Mouse (Mus musculus): ENCODE measurements around the gene Col5a3. TPM values are rescaled to one million over a fixed set of nuclear protein-coding genes. Genes with fewer than 3 reads are reported as not detected.
"Not testable (repeated sequence)": the region's sequence is repeated elsewhere in the genome, so short reads cannot be mapped to it uniquely, and the experiment has no call there.

Col5a3 gene
- total RNA-seq (2021): 10 to 100 TPM; 55.2 to 69.0 TPM
- long read RNA-seq, experiment 1, full-length matches to known transcripts: 13 of 77 reads
- long read RNA-seq, experiment 1, partial matches to known transcripts: 52 of 77 reads
- long read RNA-seq, experiment 1, other reads (novel, unspliced or antisense): 12 of 77 reads
- long read RNA-seq, experiment 2, full-length matches to known transcripts: 23 of 88 reads
- long read RNA-seq, experiment 2, partial matches to known transcripts: 52 of 88 reads
- long read RNA-seq, experiment 2, other reads (novel, unspliced or antisense): 13 of 88 reads

- intact Hi-C loops (cut with DNase I; ENCODE audit: low total_unique reads): no loop called here
- peak; percentile 89 for DNase-seq
Observed at GRCm38 (mm10) chr9:20814521-20815272, at the start of gene Col5a3. Col5a3 (minus strand) TSS chr9:20815067.

- intact Hi-C loops (cut with DNase I; ENCODE audit: low total_unique reads): no loop called here
- DNase-seq: no peak
Observed at GRCm38 (mm10) chr9:20862225-20862624, 47.4 kb upstream of the Col5a3 start.

GRCm38 (mm10) chr9:20861821-20862220 lies 47.0 kb upstream of the Col5a3 start:
- intact Hi-C loops (cut with DNase I; ENCODE audit: low total_unique reads): no loop called here
- DNase-seq: peak; percentile 21

- intact Hi-C loops (cut with DNase I; ENCODE audit: low total_unique reads): no loop called here
- DNase-seq: no peak
Observed at GRCm38 (mm10) chr9:20859926-20860325, 45.1 kb upstream of the Col5a3 start.

GRCm38 (mm10) chr9:20857131-20857530 lies 42.3 kb upstream of the Col5a3 start:
- intact Hi-C loops (cut with DNase I; ENCODE audit: low total_unique reads): no loop called here
- no peak for DNase-seq

GRCm38 (mm10) chr9:20850179-20850578 lies 35.3 kb upstream of the Col5a3 start:
- intact Hi-C loops (cut with DNase I; ENCODE audit: low total_unique reads): no loop called here
- no peak for DNase-seq

GRCm38 (mm10) chr9:20842670-20843069 lies 27.8 kb upstream of the Col5a3 start:
- no peak for DNase-seq

GRCm38 (mm10) chr9:20842211-20842610 lies 27.3 kb upstream of the Col5a3 start:
- intact Hi-C loops (cut with DNase I; ENCODE audit: low total_unique reads): no loop called here
- DNase-seq: no peak

More at GRCm38 (mm10) chr9:20842670-20843069, 27.8 kb upstream of the Col5a3 start:
- intact Hi-C loops (cut with DNase I; ENCODE audit: low total_unique reads): no loop called here

GRCm38 (mm10) chr9:20838931-20839330 lies 24.1 kb upstream of the Col5a3 start:
- no peak for DNase-seq
- intact Hi-C loops (cut with DNase I; ENCODE audit: low total_unique reads): no loop called here

GRCm38 (mm10) chr9:20837184-20837947 lies 22.5 kb upstream of the Col5a3 start:
- no peak for DNase-seq
- intact Hi-C loops (cut with DNase I; ENCODE audit: low total_unique reads): no loop called here

GRCm38 (mm10) chr9:20835431-20835954 lies 20.6 kb upstream of the Col5a3 start:
- intact Hi-C loops (cut with DNase I; ENCODE audit: low total_unique reads); DNase-seq: not testable (repeated sequence)

GRCm38 (mm10) chr9:20834881-20835280 lies 20.0 kb upstream of the Col5a3 start:
- intact Hi-C loops (cut with DNase I; ENCODE audit: low total_unique reads): no loop called here
- DNase-seq: no peak

- intact Hi-C loops (cut with DNase I; ENCODE audit: low total_unique reads): no loop called here
Observed at GRCm38 (mm10) chr9:20830901-20831643, 16.2 kb upstream of the Col5a3 start.

GRCm38 (mm10) chr9:20828127-20828526 lies 13.3 kb upstream of the Col5a3 start:
- intact Hi-C loops (cut with DNase I; ENCODE audit: low total_unique reads): loop anchor here (2.0 kb wide), 1 partner anchor 85 kb away; no protein-coding TSS in a partner anchor

More at GRCm38 (mm10) chr9:20830901-20831643, 16.2 kb upstream of the Col5a3 start:
- DNase-seq: peak; percentile 98

GRCm38 (mm10) chr9:20825781-20826180 lies 10.9 kb upstream of the Col5a3 start:
- intact Hi-C loops (cut with DNase I; ENCODE audit: low total_unique reads): no loop called here
- DNase-seq: peak; percentile 58

More at GRCm38 (mm10) chr9:20828127-20828526, 13.3 kb upstream of the Col5a3 start:
- no peak for DNase-seq

- intact Hi-C loops (cut with DNase I; ENCODE audit: low total_unique reads): no loop called here
Observed at GRCm38 (mm10) chr9:20822821-20823220, 8.0 kb upstream of the Col5a3 start.

GRCm38 (mm10) chr9:20820001-20820400 lies 5.1 kb upstream of the Col5a3 start:
- intact Hi-C loops (cut with DNase I; ENCODE audit: low total_unique reads): no loop called here
- DNase-seq: no peak

More at GRCm38 (mm10) chr9:20822821-20823220, 8.0 kb upstream of the Col5a3 start:
- DNase-seq: no peak

GRCm38 (mm10) chr9:20818236-20818635 lies 3.4 kb upstream of the Col5a3 start, which contains the start of gene Rdh8:
Rdh8 (plus strand) TSS chr9:20818503.
- DNase-seq: no peak

More at GRCm38 (mm10) chr9:20818236-20818635, 3.4 kb upstream of the Col5a3 start, which contains the start of gene Rdh8:
- intact Hi-C loops (cut with DNase I; ENCODE audit: low total_unique reads): no loop called here

Measured in gastrocnemius, postnatal 14 days (tissue).